Mouse (Mus musculus): ENCODE data around the gene Bud23. TPM values are rescaled to one million over a fixed set of nuclear protein-coding genes. Genes with fewer than 3 reads are reported as not detected.

Gene Bud23
- polyA plus RNA-seq, 1 experiment from 2014 or later: 179 TPM

DNA sequence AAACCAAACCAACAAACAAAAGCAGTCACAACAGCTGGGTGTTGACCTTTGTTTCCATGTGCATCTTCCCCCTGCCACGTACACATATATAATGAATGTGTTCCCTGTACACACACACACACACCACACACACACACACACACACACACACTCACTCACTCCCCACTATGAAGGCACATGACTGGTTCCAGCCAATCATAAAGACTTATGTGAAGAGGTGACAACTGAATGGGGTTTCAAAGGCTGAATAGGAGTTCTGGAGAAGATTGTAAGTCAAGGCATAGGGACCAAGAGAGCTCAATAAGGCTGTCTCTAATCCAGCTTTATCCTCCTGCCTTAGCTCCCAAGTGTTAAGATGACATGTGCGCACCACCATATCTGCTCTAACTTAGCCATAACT, 14.8 kb upstream of the Bud23 start:
- Histone ChIP-seq H3K4me3 (no peak overlapping the region), H3K4me1 (peaks cover 24% of the 10 kb centered on the region), H3K36me3 (peaks cover 18% of the 10 kb centered on the region), H3K9me3 (replicated peaks) (no peaks in the 10 kb centered on the region), H3K27me3 (ENCODE audit: low read depth, poor library complexity, severe bottlenecking) (peaks cover 14% of the 10 kb centered on the region), H3K27ac (replicated peaks) (no peak overlapping the region)
- no peak for DNase-seq (ENCODE audit: low spot score)
- 93% methylated on average over 2 of the region's 2 CpGs for WGBS

- Histone ChIP-seq H3K4me3 (peak overlapping the region; percentile 98), H3K36me3 (peaks cover 20% of the 10 kb centered on the region), H3K4me1 (peaks cover 33% of the 10 kb centered on the region), H3K27me3 (ENCODE audit: low read depth, poor library complexity, severe bottlenecking) (peaks cover 13% of the 10 kb centered on the region; the same call in 1 of the 2 replicates), H3K27ac (replicated peaks) (peak overlapping the region; percentile 97), H3K9me3 (replicated peaks) (no peaks in the 10 kb centered on the region)
- DNase-seq (ENCODE audit: low spot score): no peak
- 3% methylated on average over 11 of the region's 11 CpGs for WGBS
These were observed 13.7 kb upstream of the Bud23 start for GRCm38 (mm10) chr5:135078482-135078810.

DNA sequence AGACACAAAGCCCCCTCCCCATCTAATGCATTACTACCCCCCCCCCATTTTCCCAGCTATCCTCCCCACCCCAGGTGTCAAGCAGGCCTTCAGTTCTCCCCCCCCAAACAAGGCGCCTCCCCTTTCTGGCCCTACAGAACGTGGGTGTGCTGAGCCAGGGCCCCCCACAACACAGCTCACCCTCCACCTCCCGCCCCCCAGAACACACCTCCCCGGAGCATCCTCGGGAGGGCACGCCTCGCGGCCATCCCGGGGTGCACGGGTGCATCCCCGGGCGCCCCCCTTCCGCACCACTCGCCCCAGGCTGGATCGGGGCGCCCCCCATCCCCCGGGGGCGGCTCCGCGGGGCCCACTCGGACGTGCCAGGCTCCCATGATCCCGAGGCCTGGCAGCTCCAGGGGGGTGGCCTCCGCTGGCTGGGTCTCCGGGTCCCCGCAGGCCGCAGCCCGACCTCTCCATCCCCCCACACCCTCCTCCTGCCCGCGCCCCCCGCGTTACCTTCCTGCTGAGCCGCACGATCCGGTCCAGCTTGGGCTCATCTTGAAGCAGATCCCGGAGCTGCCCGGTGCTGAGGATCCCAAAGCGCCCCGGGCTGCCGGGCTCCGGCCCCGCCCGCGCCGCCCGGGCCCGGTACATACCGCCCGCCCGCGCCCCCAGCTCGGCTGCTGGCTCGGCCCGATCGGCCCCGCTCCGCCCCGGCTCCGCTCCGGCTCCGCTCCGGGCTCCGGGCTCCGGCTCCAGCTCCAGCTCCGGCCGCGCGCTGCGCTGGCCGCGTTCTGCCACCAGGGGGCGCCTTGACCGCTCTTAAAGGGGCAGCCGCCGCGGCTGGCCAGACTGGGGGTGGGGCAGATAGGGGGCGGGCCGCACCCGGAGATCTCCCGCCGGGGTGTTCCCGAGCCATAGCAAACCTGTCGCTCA, 13.1 kb upstream of the Bud23 start, which contains the start of gene Vps37d:
TSS of gene Vps37d (minus strand) at position 703 of the 918 bp plus-strand sequence.
- Histone ChIP-seq H3K9me3 (replicated peaks) (no peaks in the 10 kb centered on the region), H3K4me1 (peaks cover 37% of the 10 kb centered on the region), H3K36me3 (peaks cover 26% of the 10 kb centered on the region), H3K27ac (replicated peaks) (peak within 1 kb of the TSS; percentile 97), H3K27me3 (ENCODE audit: low read depth, poor library complexity, severe bottlenecking) (peaks cover 13% of the 10 kb centered on the region; the same call in 1 of the 2 replicates), H3K4me3 (peak within 1 kb of the TSS; percentile 98)
- under 1% methylated on average over 69 of the region's 83 CpGs for WGBS
- DNase-seq (ENCODE audit: low spot score): peak; percentile 94

GRCm38 (mm10) chr5:135076931-135077505, 12.3 kb upstream of the Bud23 start:
- 24% methylated on average over 14 of the region's 14 CpGs for WGBS

DNA sequence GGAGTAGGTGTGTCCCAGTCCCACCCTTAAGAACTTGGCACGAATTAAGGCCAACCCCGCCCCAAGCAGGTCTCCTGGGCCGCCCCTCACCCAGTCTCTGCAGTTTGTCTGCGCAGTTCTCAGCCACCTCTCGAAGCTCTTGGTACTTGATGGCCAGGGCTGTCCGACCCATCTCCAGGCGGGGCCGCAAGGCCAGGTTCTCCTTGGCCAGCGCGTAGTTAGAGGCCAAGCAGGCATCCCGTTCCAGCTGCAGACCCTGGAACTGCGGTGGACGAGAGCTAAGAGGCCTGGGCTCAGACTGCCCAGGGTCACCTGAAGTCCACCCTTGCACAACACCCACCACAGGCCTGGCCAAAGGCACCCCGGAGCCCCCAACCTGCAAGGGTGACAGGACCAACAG, 11.6 kb upstream of the Bud23 start:
- peaks cover 37% of the 10 kb centered on the region for H3K36me3 ChIP-seq
- peak overlapping the region; percentile 98; the same call in 1 of the 2 replicates for H3K4me3 ChIP-seq
- no peak for DNase-seq (ENCODE audit: low spot score)
- H3K27ac ChIP-seq (replicated peaks): no peak overlapping the region
- no peaks in the 10 kb centered on the region for H3K9me3 ChIP-seq (replicated peaks)
- 89% methylated on average over 14 of the region's 14 CpGs for WGBS
- peaks cover 40% of the 10 kb centered on the region for H3K4me1 ChIP-seq
- H3K27me3 ChIP-seq (ENCODE audit: low read depth, poor library complexity, severe bottlenecking): peaks cover 13% of the 10 kb centered on the region; the same call in 1 of the 2 replicates

More at GRCm38 (mm10) chr5:135076931-135077505, 12.3 kb upstream of the Bud23 start:
- no peaks in the 10 kb centered on the region for H3K9me3 ChIP-seq (replicated peaks)
- H3K27ac ChIP-seq (replicated peaks): peak overlapping the region; percentile 97
- H3K36me3 ChIP-seq: peaks cover 34% of the 10 kb centered on the region
- DNase-seq (ENCODE audit: low spot score): peak; percentile 39
- peaks cover 13% of the 10 kb centered on the region; the same call in 1 of the 2 replicates for H3K27me3 ChIP-seq (ENCODE audit: low read depth, poor library complexity, severe bottlenecking)
- peak overlapping the region; percentile 98 for H3K4me3 ChIP-seq
- H3K4me1 ChIP-seq: peaks cover 40% of the 10 kb centered on the region

DNA sequence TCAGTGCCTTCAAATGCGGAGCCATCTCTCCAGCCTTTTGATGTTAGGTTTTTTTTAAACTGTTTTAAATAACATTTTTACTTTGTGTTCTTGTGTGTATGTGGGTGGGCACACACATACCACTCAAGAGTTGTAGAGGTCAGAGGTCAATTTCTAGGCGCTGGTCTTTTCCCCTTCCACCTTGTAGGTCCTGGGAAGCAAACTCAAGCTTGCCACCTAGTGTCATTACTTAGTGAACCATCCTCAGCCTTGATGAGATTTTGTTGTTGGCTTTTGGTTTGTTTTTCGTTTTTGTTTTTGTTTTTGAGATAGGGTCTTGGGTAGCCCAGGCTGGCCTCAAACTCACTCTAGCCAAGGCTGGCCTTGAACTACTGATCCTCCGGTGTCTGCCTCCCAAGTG, 10.9 kb upstream of the Bud23 start:
- 67% methylated on average over 4 of the region's 4 CpGs for WGBS
- no peak overlapping the region for H3K27ac ChIP-seq (replicated peaks)

GRCm38 (mm10) chr5:135073349-135074150, 8.8 kb upstream of the Bud23 start:
- Histone ChIP-seq H3K4me1 (peaks cover 38% of the 10 kb centered on the region), H3K9me3 (replicated peaks) (no peaks in the 10 kb centered on the region), H3K4me3 (peak overlapping the region; percentile 27; the same call in 1 of the 2 replicates), H3K27ac (replicated peaks) (peak overlapping the region; percentile 65), H3K27me3 (ENCODE audit: low read depth, poor library complexity, severe bottlenecking) (no peaks in the 10 kb centered on the region), H3K36me3 (peaks cover 37% of the 10 kb centered on the region)
- no peak for DNase-seq (ENCODE audit: low spot score)
- WGBS: 30% methylated on average over 26 of the region's 26 CpGs

More for the DNA sequence above, 10.9 kb upstream of the Bud23 start:
- 0 out of 2 replicates have a peak overlapping the region, but pooled peaks have one; percentile 98 for H3K4me3 ChIP-seq
- peaks cover 37% of the 10 kb centered on the region for H3K36me3 ChIP-seq
- no peaks in the 10 kb centered on the region for H3K9me3 ChIP-seq (replicated peaks)
- DNase-seq (ENCODE audit: low spot score): no peak
- H3K27me3 ChIP-seq (ENCODE audit: low read depth, poor library complexity, severe bottlenecking): peaks cover 13% of the 10 kb centered on the region; the same call in 1 of the 2 replicates
- H3K4me1 ChIP-seq: peaks cover 40% of the 10 kb centered on the region

- Histone ChIP-seq H3K9me3 (replicated peaks) (no peaks in the 10 kb centered on the region), H3K27ac (replicated peaks) (peak overlapping the region; percentile 65; the same call in 1 of the 2 replicates), H3K36me3 (peaks cover 45% of the 10 kb centered on the region), H3K4me3 (no peak overlapping the region), H3K27me3 (ENCODE audit: low read depth, poor library complexity, severe bottlenecking) (no peaks in the 10 kb centered on the region), H3K4me1 (peaks cover 33% of the 10 kb centered on the region)
- WGBS: 59% methylated on average over 6 of the region's 6 CpGs
- no peak for DNase-seq (ENCODE audit: low spot score)
These were observed 8.0 kb upstream of the Bud23 start for GRCm38 (mm10) chr5:135072720-135073119.

GRCm38 (mm10) chr5:135072061-135072460, 7.3 kb upstream of the Bud23 start:
- Histone ChIP-seq H3K4me1 (peaks cover 27% of the 10 kb centered on the region), H3K36me3 (peaks cover 52% of the 10 kb centered on the region), H3K9me3 (replicated peaks) (no peaks in the 10 kb centered on the region), H3K27me3 (ENCODE audit: low read depth, poor library complexity, severe bottlenecking) (no peaks in the 10 kb centered on the region), H3K27ac (replicated peaks) (no peak overlapping the region), H3K4me3 (no peak overlapping the region)
- DNase-seq (ENCODE audit: low spot score): no peak
- 93% methylated on average over 2 of the region's 2 CpGs for WGBS

DNA sequence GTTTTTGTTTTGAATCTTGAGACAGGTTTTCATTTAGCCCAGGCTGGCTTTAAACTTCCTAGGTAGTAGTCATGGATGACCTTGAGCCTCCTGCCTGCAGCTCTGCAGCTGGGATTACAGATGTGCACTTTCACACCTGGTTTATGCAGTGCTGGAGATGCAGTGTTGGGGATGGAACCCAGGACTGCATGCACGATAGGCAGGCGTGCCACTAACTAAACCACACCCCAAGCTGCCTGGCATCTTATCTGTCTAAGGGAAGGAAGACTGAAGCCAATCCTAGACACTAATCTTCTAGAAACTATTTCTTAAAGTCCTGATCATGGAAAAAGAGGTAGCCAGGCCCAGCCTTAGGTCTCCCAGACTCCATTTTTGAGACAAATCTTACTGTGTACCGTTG, 5.7 kb upstream of the Bud23 start:
- H3K27me3 ChIP-seq (ENCODE audit: low read depth, poor library complexity, severe bottlenecking): no peaks in the 10 kb centered on the region
- no peak overlapping the region for H3K4me3 ChIP-seq
- H3K36me3 ChIP-seq: peaks cover 56% of the 10 kb centered on the region
- no peaks in the 10 kb centered on the region for H3K9me3 ChIP-seq (replicated peaks)
- peaks cover 23% of the 10 kb centered on the region for H3K4me1 ChIP-seq
- H3K27ac ChIP-seq (replicated peaks): no peak overlapping the region
- DNase-seq (ENCODE audit: low spot score): no peak
- WGBS: 94% methylated on average over 3 of the region's 3 CpGs

DNA sequence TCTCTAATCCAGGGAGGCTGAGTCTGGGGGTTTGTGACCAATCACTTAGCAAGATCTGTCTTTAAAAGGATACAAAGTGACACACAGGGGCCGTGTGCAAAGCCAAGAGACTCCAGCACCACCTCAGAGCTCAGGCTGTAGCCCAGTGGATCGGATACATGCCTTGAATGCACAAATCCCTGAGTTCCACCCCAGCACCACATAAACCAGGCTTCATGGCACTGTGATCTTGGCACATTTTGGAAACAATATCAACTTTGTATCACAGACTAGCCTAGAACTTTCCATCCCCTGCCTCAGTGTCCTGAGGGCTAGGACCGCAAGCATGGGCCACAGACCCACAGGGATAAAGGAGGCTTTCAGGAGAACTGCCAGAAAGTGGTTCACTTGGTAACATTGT, 1.2 kb upstream of the Bud23 start:
- Histone ChIP-seq H3K36me3 (peaks cover 41% of the 10 kb centered on the region), H3K4me3 (no peak overlapping the region), H3K27ac (replicated peaks) (no peak overlapping the region), H3K27me3 (ENCODE audit: low read depth, poor library complexity, severe bottlenecking) (no peaks in the 10 kb centered on the region), H3K9me3 (replicated peaks) (no peaks in the 10 kb centered on the region), H3K4me1 (peaks cover 27% of the 10 kb centered on the region)
- no peak for DNase-seq (ENCODE audit: low spot score)
- 92% methylated on average over 3 of the region's 3 CpGs for WGBS

DNA sequence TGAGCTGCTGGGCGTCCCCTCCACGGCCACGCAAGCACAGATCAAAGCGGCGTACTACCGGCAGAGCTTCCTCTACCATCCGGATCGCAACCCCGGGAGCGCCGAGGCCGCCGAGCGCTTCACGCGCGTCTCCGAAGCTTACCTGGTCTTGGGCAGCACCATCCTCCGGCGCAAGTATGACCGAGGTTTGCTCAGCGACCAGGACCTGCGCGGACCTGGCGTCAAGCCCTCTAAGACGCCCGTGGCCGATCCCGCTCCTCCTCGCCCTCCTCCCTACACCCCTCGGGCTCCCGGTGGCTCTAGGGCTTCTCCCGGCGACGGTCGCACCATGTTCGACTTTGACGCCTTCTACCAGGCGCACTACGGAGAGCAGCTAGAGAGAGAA, 385 bp downstream of the Bud23 start:
- H3K4me3 ChIP-seq: peak overlapping the region; percentile 88
- no peaks in the 10 kb centered on the region for H3K27me3 ChIP-seq (ENCODE audit: low read depth, poor library complexity, severe bottlenecking)
- H3K4me1 ChIP-seq: peaks cover 27% of the 10 kb centered on the region
- peaks cover 58% of the 10 kb centered on the region for H3K36me3 ChIP-seq
- no peak for DNase-seq (ENCODE audit: low spot score)
- no peaks in the 10 kb centered on the region for H3K9me3 ChIP-seq (replicated peaks)
- WGBS: under 1% methylated on average over 40 of the region's 40 CpGs
- H3K27ac ChIP-seq (replicated peaks): peak overlapping the region; percentile 87

All from midbrain, embryonic 10.5 days (tissue).